Mouse (Mus musculus) forebrain, postnatal 0 days (tissue): Measurements from ENCODE around the gene Lypd6. TPM values are rescaled to one million over a fixed set of nuclear protein-coding genes. Genes with fewer than 3 reads are reported as not detected.

Experiments
- ATAC-seq: fragments of 200-750 bp; cut with Nextera tagmentation; 2 replicates; pipeline ENCODE4 v1.8.0; 2017; ENCODE audit warnings: mild to moderate bottlenecking, moderate library complexity
- DNase-seq: peaks from one replicate; pipeline ENCODE4 v3.0.0-alpha.2; 2015
- H3K27ac ChIP-seq: fragments of 300-500 bp; sonication (generic); 2 replicates; pipeline ENCODE4 v1.5.1; 2014; ENCODE audit warnings: low read depth, mild to moderate bottlenecking, antibody characterized with exemption, low read length, moderate library complexity, mixed read lengths
- H3K27me3 ChIP-seq: fragments of 300-500 bp; sonication (generic); 2 replicates; pipeline ENCODE4 v1.6.1; 2014; ENCODE audit warnings: mild to moderate bottlenecking, low read length, mixed read lengths; ENCODE audit not compliant: insufficient read depth
- H3K36me3 ChIP-seq: fragments of 300-500 bp; sonication (generic); 2 replicates; pipeline ENCODE4 v1.6.1; 2014; ENCODE audit warnings: mild to moderate bottlenecking, moderate library complexity; ENCODE audit not compliant: insufficient read depth
- H3K4me1 ChIP-seq: fragments of 300-500 bp; sonication (generic); 2 replicates; pipeline ENCODE4 v1.6.1; 2014; ENCODE audit warnings: antibody characterized with exemption; ENCODE audit not compliant: insufficient read depth
- H3K4me2 ChIP-seq: fragments of 300-500 bp; sonication (generic); 2 replicates; pipeline ENCODE4 v1.6.1; 2014; ENCODE audit warnings: low read depth, mild to moderate bottlenecking, moderate library complexity
- H3K4me3 ChIP-seq: fragments of 300-500 bp; sonication (generic); 2 replicates; pipeline ENCODE4 v1.5.1; 2014; ENCODE audit warnings: low read depth, low read length, mixed read lengths
- H3K9ac ChIP-seq: fragments of 300-500 bp; sonication (generic); 2 replicates; pipeline ENCODE4 v1.6.1; 2014; ENCODE audit warnings: mild to moderate bottlenecking
- H3K9me3 ChIP-seq: fragments of 300-500 bp; sonication (generic); 2 replicates; pipeline ENCODE4 v1.6.1; 2016; ENCODE audit warnings: low read length
- CTCF ChIP-seq: sonication (generic); IDR thresholded peaks from 2 replicates; pipeline ENCODE4 v1.5.1; 2016; ENCODE audit warnings: antibody characterized with exemption, control low read depth, low read depth
- WGBS: fragments of 180-500 bp; shearing (Covaris S2); extraction: QIAGEN DNeasy Blood & Tissue Kit; methylation state at CpG from one replicate; pipeline ENCODE4 v1.1.7; 2014; 5-methylcytosine and 5-hydroxymethylcytosine counted together
- polyA plus RNA-seq: library from polyadenylated mRNA; unstranded; fragments of >200 nt; fragmentation: Nextera tagmentation; extraction: Ambion mirVana; gene quantifications from 2 replicates; pipeline ENCODE4 v1.2.1, GENCODE M21; 2015
- total RNA-seq: library from RNA; depleted of rRNA; stranded (reverse); fragments of >200 nt; gene quantifications from 2 replicates; pipeline ENCODE4 v1.2.3, GENCODE M21; 2014

Gene Lypd6
- total and polyA plus RNA-seq, 2 experiments from 2014 or later: 17.2 to 19.2 TPM

GRCm38 (mm10) chr2:50084746-50085145 is 18.5 kb downstream of the Lypd6 start:
- DNase-seq (no peak), ATAC-seq (no peak)
- no peaks in the 10 kb centered on the region for H3K9me3 ChIP-seq
- 78% methylated on average over 3 of the region's 3 CpGs for WGBS
- no peak overlapping the region for H3K27ac ChIP-seq
- H3K27me3 ChIP-seq: no peaks in the 10 kb centered on the region
- no peak overlapping the region for H3K4me3 ChIP-seq
- H3K4me1 ChIP-seq: peaks cover 3% of the 10 kb centered on the region; the same call in 1 of the 2 replicates
- no peaks in the 10 kb centered on the region for H3K36me3 ChIP-seq
- no peak overlapping the region for H3K4me2 ChIP-seq
- H3K9ac ChIP-seq: no peak overlapping the region
- no peak for TF ChIP-seq CTCF

- peak; percentile 42 for ATAC-seq
Observed at GRCm38 (mm10) chr2:50087761-50088160, 21.5 kb downstream of the Lypd6 start.

GRCm38 (mm10) chr2:50096336-50096735 is 30.1 kb downstream of the Lypd6 start:
- Histone ChIP-seq H3K4me2 (no peak overlapping the region), H3K4me1 (no peaks in the 10 kb centered on the region), H3K36me3 (no peaks in the 10 kb centered on the region), H3K9ac (no peak overlapping the region), H3K27me3 (no peaks in the 10 kb centered on the region), H3K27ac (no peak overlapping the region), H3K4me3 (no peak overlapping the region), H3K9me3 (no peaks in the 10 kb centered on the region)
- DNase-seq: no peak
- no peak for TF ChIP-seq CTCF
- 51% methylated on average over 3 of the region's 3 CpGs for WGBS
- no peak; the same call in 1 of the 2 replicates for ATAC-seq

More at GRCm38 (mm10) chr2:50087761-50088160, 21.5 kb downstream of the Lypd6 start:
- Histone ChIP-seq H3K4me1 (peaks cover 3% of the 10 kb centered on the region; the same call in 1 of the 2 replicates), H3K36me3 (no peaks in the 10 kb centered on the region), H3K9me3 (no peaks in the 10 kb centered on the region), H3K4me3 (no peak overlapping the region), H3K27ac (no peak overlapping the region), H3K4me2 (no peak overlapping the region), H3K9ac (no peak overlapping the region), H3K27me3 (no peaks in the 10 kb centered on the region)
- WGBS: 26% methylated on average over 3 of the region's 3 CpGs
- DNase-seq: no peak
- no peak for TF ChIP-seq CTCF

- WGBS: 12% methylated on average over 9 of the region's 9 CpGs
- no peak overlapping the region for H3K4me3 ChIP-seq
- ATAC-seq (peak; percentile 50), DNase-seq (no peak)
- H3K4me1 ChIP-seq: no peaks in the 10 kb centered on the region
- no peak overlapping the region for H3K4me2 ChIP-seq
- H3K27ac ChIP-seq: no peak overlapping the region
- no peak overlapping the region; the same call in 1 of the 2 replicates for H3K9ac ChIP-seq
- no peaks in the 10 kb centered on the region for H3K9me3 ChIP-seq
- H3K27me3 ChIP-seq: no peaks in the 10 kb centered on the region
- no peak for TF ChIP-seq CTCF
- no peaks in the 10 kb centered on the region for H3K36me3 ChIP-seq
Observed at GRCm38 (mm10) chr2:50100364-50101151, 34.3 kb downstream of the Lypd6 start.

DNA sequence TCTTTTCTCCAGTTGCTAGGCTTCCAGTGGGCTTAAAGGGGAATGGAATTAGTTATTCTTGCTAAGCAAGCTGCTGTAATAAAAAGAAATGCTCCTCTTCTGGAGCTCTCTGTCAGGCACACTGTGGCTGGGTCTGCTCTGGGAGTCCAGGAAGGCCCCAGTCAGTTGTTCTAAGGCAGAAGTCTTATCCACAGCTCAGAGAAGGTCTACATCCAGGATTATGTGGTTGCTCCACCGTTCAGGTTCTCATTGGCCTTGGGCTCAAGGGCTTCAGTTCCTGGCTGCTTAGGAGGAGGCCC is 34.9 kb downstream of the Lypd6 start:
- TF ChIP-seq CTCF: no peak
- Histone ChIP-seq H3K36me3 (no peaks in the 10 kb centered on the region), H3K27me3 (no peaks in the 10 kb centered on the region), H3K9me3 (no peaks in the 10 kb centered on the region), H3K9ac (no peak overlapping the region), H3K4me2 (no peak overlapping the region), H3K4me3 (no peak overlapping the region), H3K27ac (no peak overlapping the region), H3K4me1 (no peaks in the 10 kb centered on the region)
- ATAC-seq: no peak
- WGBS: 81% methylated on average over 1 of the region's 1 CpGs
- DNase-seq: no peak

GRCm38 (mm10) chr2:50103850-50104503 is 37.7 kb downstream of the Lypd6 start:
- no peak for TF ChIP-seq CTCF
- no peak for DNase-seq
- Histone ChIP-seq H3K36me3 (no peaks in the 10 kb centered on the region), H3K9me3 (no peaks in the 10 kb centered on the region), H3K9ac (no peak overlapping the region), H3K27ac (no peak overlapping the region), H3K4me1 (no peaks in the 10 kb centered on the region), H3K27me3 (no peaks in the 10 kb centered on the region), H3K4me3 (no peak overlapping the region), H3K4me2 (no peak overlapping the region)
- no peak for ATAC-seq
- 53% methylated on average over 7 of the region's 7 CpGs for WGBS

- no peaks in the 10 kb centered on the region for H3K9me3 ChIP-seq
- no peak overlapping the region for H3K27ac ChIP-seq
- H3K9ac ChIP-seq: no peak overlapping the region
- H3K4me1 ChIP-seq: 0 out of 2 replicates have a peak, but pooled peaks cover 3% of the 10 kb centered on the region
- H3K4me3 ChIP-seq: no peak overlapping the region
- no peaks in the 10 kb centered on the region for H3K36me3 ChIP-seq
- H3K4me2 ChIP-seq: no peak overlapping the region
- 81% methylated on average over 3 of the region's 3 CpGs for WGBS
- ATAC-seq: no peak
- no peaks in the 10 kb centered on the region for H3K27me3 ChIP-seq
- DNase-seq: no peak
- no peak for TF ChIP-seq CTCF
Observed at GRCm38 (mm10) chr2:50105590-50105989, 39.4 kb downstream of the Lypd6 start.
